Mouse (Mus musculus) ES-Bruce4 (cell line): ENCODE measurements around the gene Plcl1.

Experiments
- CTCF ChIP-seq: IDR thresholded peaks from one replicate; pipeline ENCODE4 v1.8.1; 2011; ENCODE audit warnings: low read depth, low read length
- EP300 ChIP-seq: IDR thresholded peaks from 2 replicates; pipeline ENCODE4 v1.6.1; 2011; ENCODE audit warnings: low read depth, low read length; ENCODE audit not compliant: insufficient read depth
- POLR2A ChIP-seq: IDR thresholded peaks from one replicate; pipeline ENCODE4 v1.8.1; 2011; ENCODE audit warnings: low read length; ENCODE audit not compliant: insufficient read depth

- no peak for TF ChIP-seq POLR2A
- TF ChIP-seq CTCF, result no peak
- no peak for TF ChIP-seq EP300
These were observed 198.9 kb downstream of the Plcl1 start for GRCm38 (mm10) chr1:55604593-55604992.
